9 mouse cellular contexts compared by ENCODE assay signal in the genomic region with DNA sequence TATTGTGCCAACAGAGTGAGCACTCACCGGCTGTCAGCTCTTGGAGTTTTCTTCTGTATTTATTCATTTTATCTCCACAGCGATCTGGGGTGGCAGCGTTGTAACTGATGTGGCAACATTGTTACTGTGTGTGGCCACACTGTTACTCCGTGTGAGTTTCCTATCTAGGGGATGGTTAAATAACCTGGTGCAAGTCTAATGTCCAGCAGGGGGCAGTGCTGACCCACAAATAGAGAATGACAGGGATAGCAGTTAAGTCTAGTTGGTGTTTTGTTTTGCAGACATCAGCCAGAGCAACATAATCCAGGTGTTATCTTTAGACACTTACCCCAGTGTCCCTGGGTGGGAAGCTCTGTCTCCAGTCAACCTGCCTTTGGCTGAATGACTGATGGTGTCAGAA. TPM values are rescaled to one million over a fixed set of nuclear protein-coding genes. Genes with fewer than 3 reads are reported as not detected.
DNase-seq lines count a peak whose midpoint lies in the region; ATAC-seq lines count a peak whose summit lies in the region.
"Had no signal": no experiment of that assay in that cellular context is flagged by ENCODE, and none has a peak within 500 bp of the region (broad histone marks: within the 10 kb centered on the region; RNA-seq: fewer than 3 reads in every experiment).

No protein-coding gene starts in this region.

- no peaks in the 10 kb centered on the region for H3K4me1 ChIP-seq in hindbrain, embryonic 10.5 days (replicated peaks)
- no peaks in the 10 kb centered on the region for H3K4me1 ChIP-seq in hindbrain, embryonic 12.5 days
- H3K4me1 ChIP-seq in hindbrain, embryonic 16.5 days (ENCODE audit: control insufficient read depth, insufficient read depth, low read depth, low read length), result no peaks in the 10 kb centered on the region
- H3K4me1 ChIP-seq: stomach, embryonic 15.5 days had no signal

- WGBS in hindbrain, embryonic 10.5 days, result 11% methylated on average over 4 of the region's 4 CpGs
- WGBS in hindbrain, embryonic 12.5 days, result 21% methylated on average over 4 of the region's 4 CpGs
- WGBS in hindbrain, embryonic 16.5 days, result 16% methylated on average over 4 of the region's 4 CpGs

- H3K9ac ChIP-seq in hindbrain, embryonic 12.5 days, result no peak overlapping the region
- no peak overlapping the region for H3K9ac ChIP-seq in hindbrain, embryonic 16.5 days (ENCODE audit: low read depth, low read length)
- H3K9ac ChIP-seq: stomach, embryonic 15.5 days had no signal

- peak; percentile 78 for DNase-seq in hindbrain, embryonic 10.5 days (ENCODE audit: low spot score)
- DNase-seq in cerebellum, adult 11-12 months, result peak; percentile 57
- peak; percentile 27 to 92 for DNase-seq in left cerebral cortex, adult 9 months (ENCODE audit: low spot score in 2 of 2)
- DNase-seq in monocyte, adult 2 months (ENCODE audit: low read depth in 1 of 2, low spot score in 2 of 2), result peak; percentile 6 to 53
- peak; percentile 64 to 74 for DNase-seq in spleen, postnatal 36 days (ENCODE audit: low spot score in 2 of 2)

- no peak for ATAC-seq in hindbrain, embryonic 12.5 days (ENCODE audit: low FRiP score)
- ATAC-seq in frontal cortex, adult (ENCODE audit: low TSS enrichment), result peak; percentile 95
- peak; percentile 75 for ATAC-seq in hindbrain, embryonic 16.5 days

- no peak overlapping the region for H3K4me2 ChIP-seq in hindbrain, embryonic 12.5 days (replicated peaks)
- H3K4me2 ChIP-seq in hindbrain, embryonic 16.5 days (ENCODE audit: low read length), result no peak overlapping the region
- H3K4me2 ChIP-seq: stomach, embryonic 15.5 days had no signal

- peaks cover 6% of the 10 kb centered on the region; the same call in 1 of the 2 replicates for H3K27me3 ChIP-seq in hindbrain, embryonic 10.5 days (ENCODE audit: insufficient read depth, poor library complexity, severe bottlenecking)
- H3K27me3 ChIP-seq in hindbrain, embryonic 12.5 days, result peaks cover 3% of the 10 kb centered on the region; the same call in 1 of the 2 replicates
- H3K27me3 ChIP-seq in hindbrain, embryonic 16.5 days (replicated peaks; ENCODE audit: control insufficient read depth, insufficient read depth, low read length), result no peaks in the 10 kb centered on the region
- H3K27me3 ChIP-seq: stomach, embryonic 15.5 days had no signal

- H3K36me3 ChIP-seq in hindbrain, embryonic 10.5 days, result no peaks in the 10 kb centered on the region
- no peaks in the 10 kb centered on the region for H3K36me3 ChIP-seq in hindbrain, embryonic 12.5 days
- H3K36me3 ChIP-seq in hindbrain, embryonic 16.5 days (ENCODE audit: control insufficient read depth, insufficient read depth, low read length), result no peaks in the 10 kb centered on the region
- H3K36me3 ChIP-seq: stomach, embryonic 15.5 days had no signal

- no peak overlapping the region for H3K27ac ChIP-seq in hindbrain, embryonic 10.5 days
- H3K27ac ChIP-seq in hindbrain, embryonic 12.5 days, result no peak overlapping the region
- H3K27ac ChIP-seq in hindbrain, embryonic 16.5 days (ENCODE audit: low read depth, low read length), result no peak overlapping the region
- H3K27ac ChIP-seq: stomach, embryonic 15.5 days had no signal

- no peaks in the 10 kb centered on the region for H3K9me3 ChIP-seq in hindbrain, embryonic 10.5 days
- H3K9me3 ChIP-seq in hindbrain, embryonic 12.5 days (replicated peaks), result no peaks in the 10 kb centered on the region
- no peaks in the 10 kb centered on the region for H3K9me3 ChIP-seq in hindbrain, embryonic 16.5 days (ENCODE audit: control insufficient read depth, low read length)
- H3K9me3 ChIP-seq: stomach, embryonic 15.5 days had no signal

- H3K4me3 ChIP-seq in hindbrain, embryonic 10.5 days, result no peak overlapping the region
- no peak overlapping the region for H3K4me3 ChIP-seq in hindbrain, embryonic 12.5 days
- no peak overlapping the region for H3K4me3 ChIP-seq in hindbrain, embryonic 16.5 days (ENCODE audit: low read length)
- H3K4me3 ChIP-seq: stomach, embryonic 15.5 days had no signal

RNA-seq across cellular contexts. Expression of gene Actr1b, which starts 23.1 kb away (rescaled TPM):
- polyA plus RNA-seq in hindbrain, embryonic 10.5 days (2016; fragmentation: Nextera tagmentation; extraction: Ambion mirVana), result 135 and 147 TPM in 2 replicates
- 98.8 and 104 TPM in 2 replicates for polyA plus RNA-seq in hindbrain, embryonic 12.5 days (2016; fragmentation: Nextera tagmentation; extraction: Ambion mirVana)
- polyA plus RNA-seq in hindbrain, embryonic 16.5 days (2015; fragmentation: Nextera tagmentation; extraction: Ambion mirVana), result 116 and 117 TPM in 2 replicates

RNA-seq across cellular contexts. Expression of gene Zap70, which starts 24.3 kb away (rescaled TPM):
- polyA plus RNA-seq in hindbrain, embryonic 10.5 days (2016; fragmentation: Nextera tagmentation; extraction: Ambion mirVana), result 0.25 and 0.43 TPM in 2 replicates
- polyA plus RNA-seq in hindbrain, embryonic 12.5 days (2016; fragmentation: Nextera tagmentation; extraction: Ambion mirVana), result 0.34 and 0.39 TPM in 2 replicates
- polyA plus RNA-seq in hindbrain, embryonic 16.5 days (2015; fragmentation: Nextera tagmentation; extraction: Ambion mirVana), result 2.4 TPM in 2 replicates

RNA-seq across cellular contexts. Expression of gene 4933424G06Rik, which starts 27.4 kb away (rescaled TPM):
- polyA plus RNA-seq in hindbrain, embryonic 10.5 days (2016; fragmentation: Nextera tagmentation; extraction: Ambion mirVana), result 0.15 and 0.22 TPM in 2 replicates
- polyA plus RNA-seq in hindbrain, embryonic 12.5 days (2016; fragmentation: Nextera tagmentation; extraction: Ambion mirVana), result not detected in 2 replicates
- 0.14 and 0.98 TPM in 2 replicates for polyA plus RNA-seq in hindbrain, embryonic 16.5 days (2015; fragmentation: Nextera tagmentation; extraction: Ambion mirVana)

RNA-seq across cellular contexts. Expression of gene Cox5b, which starts 46.1 kb away (rescaled TPM):
- polyA plus RNA-seq in hindbrain, embryonic 10.5 days (2016; fragmentation: Nextera tagmentation; extraction: Ambion mirVana), result 566 and 596 TPM in 2 replicates
- 430 and 502 TPM in 2 replicates for polyA plus RNA-seq in hindbrain, embryonic 12.5 days (2016; fragmentation: Nextera tagmentation; extraction: Ambion mirVana)
- polyA plus RNA-seq in hindbrain, embryonic 16.5 days (2015; fragmentation: Nextera tagmentation; extraction: Ambion mirVana), result 711 and 823 TPM in 2 replicates

RNA-seq across cellular contexts. Expression of gene Fam178b, which starts 54.3 kb away (rescaled TPM):
- polyA plus RNA-seq in hindbrain, embryonic 10.5 days (2016; fragmentation: Nextera tagmentation; extraction: Ambion mirVana), result 0.42 and 0.46 TPM in 2 replicates
- 0.67 TPM in 1 of 2 replicates, not detected in the other for polyA plus RNA-seq in hindbrain, embryonic 12.5 days (2016; fragmentation: Nextera tagmentation; extraction: Ambion mirVana)
- 0.28 and 0.76 TPM in 2 replicates for polyA plus RNA-seq in hindbrain, embryonic 16.5 days (2015; fragmentation: Nextera tagmentation; extraction: Ambion mirVana)
